Mouse (Mus musculus): Measurements from ENCODE around the gene Myh9. TPM values are rescaled to one million over a fixed set of nuclear protein-coding genes. Genes with fewer than 3 reads are reported as not detected.

Gene Myh9
- polyA plus RNA-seq, 1 experiment: 350 TPM

- 49% methylated on average over 22 of the region's 22 CpGs for WGBS
- Histone ChIP-seq H3K27ac (ENCODE audit: insufficient read depth, low read depth, low read length) (peak overlapping the region; percentile 91), H3K4me3 (ENCODE audit: insufficient read depth, low read depth, low read length) (no peak overlapping the region), H3K4me1 (ENCODE audit: control insufficient read depth, insufficient read depth, low read length) (peaks cover 41% of the 10 kb centered on the region)
- TF ChIP-seq POLR2A (IDR thresholded peaks at IDR 0.05; ENCODE audit: insufficient read depth, low read depth, low read length): no peak
- no peak for TF ChIP-seq CTCF (IDR thresholded peaks at IDR 0.05; ENCODE audit: insufficient read depth, low read depth, low read length)
Observed at GRCm38 (mm10) chr15:77784039-77784824, 57.7 kb downstream of the Myh9 start.

- TF ChIP-seq POLR2A (IDR thresholded peaks at IDR 0.05; ENCODE audit: insufficient read depth, low read depth, low read length) (no peak), CTCF (IDR thresholded peaks at IDR 0.05; ENCODE audit: insufficient read depth, low read depth, low read length) (0 out of 2 replicates have a peak, but pooled peaks have one; percentile 28)
- H3K4me1 ChIP-seq (ENCODE audit: control insufficient read depth, insufficient read depth, low read length): peaks cover 34% of the 10 kb centered on the region
- H3K4me3 ChIP-seq (ENCODE audit: insufficient read depth, low read depth, low read length): no peak overlapping the region
- H3K27ac ChIP-seq (ENCODE audit: insufficient read depth, low read depth, low read length): no peak overlapping the region
- 80% methylated on average over 11 of the region's 11 CpGs for WGBS
Observed at GRCm38 (mm10) chr15:77782449-77783014, 59.4 kb downstream of the Myh9 start.

GRCm38 (mm10) chr15:77775186-77775963, 66.6 kb downstream of the Myh9 start:
- H3K4me1 ChIP-seq (ENCODE audit: control insufficient read depth, insufficient read depth, low read length): no peaks in the 10 kb centered on the region
- H3K4me3 ChIP-seq (ENCODE audit: insufficient read depth, low read depth, low read length): no peak overlapping the region
- no peak overlapping the region for H3K27ac ChIP-seq (ENCODE audit: insufficient read depth, low read depth, low read length)
- TF ChIP-seq CTCF (IDR thresholded peaks at IDR 0.05; ENCODE audit: insufficient read depth, low read depth, low read length) (peak; percentile 98), POLR2A (IDR thresholded peaks at IDR 0.05; ENCODE audit: insufficient read depth, low read depth, low read length) (no peak)
- 67% methylated on average over 20 of the region's 20 CpGs for WGBS

GRCm38 (mm10) chr15:77774303-77774702, 67.7 kb downstream of the Myh9 start:
- WGBS: 96% methylated on average over 10 of the region's 10 CpGs
- no peak for TF ChIP-seq POLR2A (IDR thresholded peaks at IDR 0.05; ENCODE audit: insufficient read depth, low read depth, low read length)
- TF ChIP-seq CTCF (IDR thresholded peaks at IDR 0.05; ENCODE audit: insufficient read depth, low read depth, low read length): no peak
- no peak overlapping the region for H3K4me3 ChIP-seq (ENCODE audit: insufficient read depth, low read depth, low read length)
- H3K4me1 ChIP-seq (ENCODE audit: control insufficient read depth, insufficient read depth, low read length): no peaks in the 10 kb centered on the region
- H3K27ac ChIP-seq (ENCODE audit: insufficient read depth, low read depth, low read length): no peak overlapping the region

- Histone ChIP-seq H3K4me3 (ENCODE audit: insufficient read depth, low read depth, low read length) (no peak overlapping the region), H3K27ac (ENCODE audit: insufficient read depth, low read depth, low read length) (no peak overlapping the region), H3K4me1 (ENCODE audit: control insufficient read depth, insufficient read depth, low read length) (no peaks in the 10 kb centered on the region)
- WGBS: 82% methylated on average over 19 of the region's 19 CpGs
- TF ChIP-seq CTCF (IDR thresholded peaks at IDR 0.05; ENCODE audit: insufficient read depth, low read depth, low read length): no peak
- TF ChIP-seq POLR2A (IDR thresholded peaks at IDR 0.05; ENCODE audit: insufficient read depth, low read depth, low read length): no peak
Observed at GRCm38 (mm10) chr15:77773099-77773915, 68.7 kb downstream of the Myh9 start.

- Histone ChIP-seq H3K27ac (ENCODE audit: insufficient read depth, low read depth, low read length) (no peak overlapping the region), H3K4me1 (ENCODE audit: control insufficient read depth, insufficient read depth, low read length) (no peaks in the 10 kb centered on the region), H3K4me3 (ENCODE audit: insufficient read depth, low read depth, low read length) (no peak overlapping the region)
- WGBS: 93% methylated on average over 9 of the region's 9 CpGs
- TF ChIP-seq CTCF (IDR thresholded peaks at IDR 0.05; ENCODE audit: insufficient read depth, low read depth, low read length): no peak
- TF ChIP-seq POLR2A (IDR thresholded peaks at IDR 0.05; ENCODE audit: insufficient read depth, low read depth, low read length): no peak
Observed at GRCm38 (mm10) chr15:77770942-77771341, 71.0 kb downstream of the Myh9 start.

- Histone ChIP-seq H3K27ac (ENCODE audit: insufficient read depth, low read depth, low read length) (no peak overlapping the region), H3K4me3 (ENCODE audit: insufficient read depth, low read depth, low read length) (no peak overlapping the region), H3K4me1 (ENCODE audit: control insufficient read depth, insufficient read depth, low read length) (no peaks in the 10 kb centered on the region)
- WGBS: 92% methylated on average over 5 of the region's 5 CpGs
- TF ChIP-seq CTCF (IDR thresholded peaks at IDR 0.05; ENCODE audit: insufficient read depth, low read depth, low read length) (no peak), POLR2A (IDR thresholded peaks at IDR 0.05; ENCODE audit: insufficient read depth, low read depth, low read length) (no peak)
Observed at GRCm38 (mm10) chr15:77770341-77770740, 71.6 kb downstream of the Myh9 start.

- H3K4me3 ChIP-seq (ENCODE audit: insufficient read depth, low read depth, low read length): no peak overlapping the region
- 90% methylated on average over 11 of the region's 11 CpGs for WGBS
- no peaks in the 10 kb centered on the region for H3K4me1 ChIP-seq (ENCODE audit: control insufficient read depth, insufficient read depth, low read length)
- H3K27ac ChIP-seq (ENCODE audit: insufficient read depth, low read depth, low read length): no peak overlapping the region
- TF ChIP-seq CTCF (IDR thresholded peaks at IDR 0.05; ENCODE audit: insufficient read depth, low read depth, low read length) (no peak), POLR2A (IDR thresholded peaks at IDR 0.05; ENCODE audit: insufficient read depth, low read depth, low read length) (no peak)
Observed at GRCm38 (mm10) chr15:77766981-77767380, 75.0 kb downstream of the Myh9 start.

All from olfactory bulb, adult 2 months (tissue).